Mouse (Mus musculus): ENCODE measurements around the gene Gm3194.
"Not testable (repeated sequence)": the region's sequence is repeated elsewhere in the genome, so short reads cannot be mapped to it uniquely, and the experiment has no call there.

The Gm3194 gene

GRCm38 (mm10) chr14:5455367-5455766 lies at the start of gene Gm3194:
Gene Gm3194 (minus strand): TSS chr14:5455467.
- not testable (repeated sequence) for DNase-seq (ENCODE audit: extremely low spot score)

- DNase-seq (ENCODE audit: extremely low spot score) = not testable (repeated sequence)
Observed at GRCm38 (mm10) chr14:5501374-5501773, 46.1 kb upstream of the Gm3194 start, which contains the start of gene Gm3488. Gene Gm3488 (plus strand): TSS chr14:5501674.

- DNase-seq (ENCODE audit: extremely low spot score) = not testable (repeated sequence)
Observed at GRCm38 (mm10) chr14:5483907-5484306, 28.6 kb upstream of the Gm3194 start, which contains the start of gene Gm3187. Gene Gm3187 (plus strand): TSS chr14:5484207.

GRCm38 (mm10) chr14:5477730-5478129 lies 22.5 kb upstream of the Gm3194 start, which contains the start of gene Gm8246:
Gene Gm8246 (minus strand): TSS chr14:5477830.
- not testable (repeated sequence) for DNase-seq (ENCODE audit: extremely low spot score)

GRCm38 (mm10) chr14:5460469-5460868 lies 5.2 kb upstream of the Gm3194 start:
- DNase-seq (ENCODE audit: extremely low spot score) = not testable (repeated sequence)

GRCm38 (mm10) chr14:5388949-5389348 lies 66.3 kb downstream of the Gm3194 start, which contains the start of gene Gm3500:
Gene Gm3500 (minus strand): TSS chr14:5389049.
- DNase-seq (ENCODE audit: extremely low spot score) = not testable (repeated sequence)
